Mouse (Mus musculus) adrenal gland, postnatal 36 days (tissue): ENCODE data around the gene Pnliprp1. TPM values are rescaled to one million over a fixed set of nuclear protein-coding genes. Genes with fewer than 3 reads are reported as not detected.

Experiments
- DNase-seq, 2 experiments: peaks; one replicate each; pipeline ENCODE4 v3.0.0; 2021; ENCODE audit warnings: mixed read lengths in 1 of 2
- long read RNA-seq, 2 experiments: library from polyadenylated mRNA; stranded (forward); transcript quantifications; one replicate each; pipeline ENCODE4 v2.0.0; 2021; ENCODE audit warnings: borderline sequencing depth in 2 of 2
- total RNA-seq, 2 experiments: library from RNA; stranded (reverse); gene quantifications; 2 replicates each; pipeline ENCODE4 v1.2.3; 2021

Pnliprp1 gene
- not detected for total RNA-seq
- long read RNA-seq, experiment 1 = 0 reads
- long read RNA-seq, experiment 2, transcript Pnliprp1-201 (13 exons, 1,619 nt) = major isoform, 100 of 116 reads
- long read RNA-seq, experiment 2, partial matches to known transcripts = 15 of 116 reads
- long read RNA-seq, experiment 2, other reads (novel, unspliced or antisense) = 1 of 116 reads

DNA sequence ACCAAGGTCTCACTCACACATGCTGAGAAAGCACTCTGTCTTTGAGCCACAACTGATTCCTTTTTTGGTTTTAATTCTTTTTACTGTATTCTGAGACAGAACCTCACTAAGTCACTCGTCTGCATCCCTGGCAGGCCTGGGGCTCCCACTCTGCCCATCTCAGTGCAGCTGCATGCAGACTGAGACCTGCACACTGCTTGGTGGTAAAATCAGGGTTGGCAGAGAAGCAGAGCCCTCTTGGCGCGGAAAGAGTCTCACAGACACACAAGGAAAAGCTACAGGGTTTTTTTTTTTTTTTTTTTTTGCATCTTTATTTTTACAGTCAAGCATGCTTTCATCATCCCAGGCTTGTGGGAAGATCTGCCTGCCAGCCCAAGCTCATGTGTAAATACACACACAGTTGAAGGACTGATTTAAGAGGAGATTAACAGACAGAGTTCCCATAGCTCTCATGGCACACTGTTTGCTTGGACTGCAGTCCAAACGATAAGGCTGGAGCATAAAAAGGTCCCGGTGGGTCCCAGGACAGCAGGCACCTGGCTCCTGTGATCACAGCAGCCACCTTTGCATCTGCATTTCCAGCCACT is at the start of gene Pnliprp1:
TSS of gene Pnliprp1 (plus strand) at position 443 of the 587 bp plus-strand sequence.
- DNase-seq = no peak

DNA sequence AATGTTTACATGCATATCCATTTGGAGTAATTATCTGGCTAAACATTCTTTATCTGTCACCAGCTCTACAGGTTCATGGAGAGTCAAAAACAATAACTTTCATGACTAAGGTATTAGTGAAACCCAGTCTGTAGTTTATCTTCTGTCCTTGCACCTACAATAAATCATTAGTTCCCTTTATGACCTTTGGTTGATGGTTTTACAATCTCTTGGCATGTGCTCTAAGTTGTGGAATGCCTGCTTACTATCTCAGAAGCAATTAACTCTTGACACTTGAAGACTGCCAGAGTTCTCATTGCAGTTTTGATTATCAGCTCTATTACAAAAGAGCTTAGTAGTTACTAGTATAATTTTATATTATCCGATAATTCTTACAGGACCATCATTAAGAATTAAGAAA is 39.8 kb upstream of the Pnliprp1 start:
- no peak for DNase-seq

DNA sequence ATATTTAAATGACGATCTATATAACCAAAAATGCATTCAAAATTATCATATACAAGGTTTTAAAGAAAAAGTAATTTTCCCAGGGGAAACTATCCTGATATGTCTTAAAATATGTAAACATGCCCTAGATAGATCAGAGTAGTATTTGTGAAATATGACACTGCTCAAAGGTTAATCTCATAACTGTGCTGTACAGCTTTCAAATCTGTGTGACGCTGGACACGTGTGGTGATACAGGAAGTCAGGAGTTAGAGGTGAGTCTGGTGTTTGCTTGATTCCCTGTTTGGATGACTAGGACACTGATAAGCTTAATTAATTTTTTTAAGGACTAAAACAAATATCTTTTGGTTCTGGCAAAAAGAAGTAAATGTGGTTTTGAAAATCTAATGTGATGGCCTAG is 33.4 kb upstream of the Pnliprp1 start:
- DNase-seq = no peak

DNA sequence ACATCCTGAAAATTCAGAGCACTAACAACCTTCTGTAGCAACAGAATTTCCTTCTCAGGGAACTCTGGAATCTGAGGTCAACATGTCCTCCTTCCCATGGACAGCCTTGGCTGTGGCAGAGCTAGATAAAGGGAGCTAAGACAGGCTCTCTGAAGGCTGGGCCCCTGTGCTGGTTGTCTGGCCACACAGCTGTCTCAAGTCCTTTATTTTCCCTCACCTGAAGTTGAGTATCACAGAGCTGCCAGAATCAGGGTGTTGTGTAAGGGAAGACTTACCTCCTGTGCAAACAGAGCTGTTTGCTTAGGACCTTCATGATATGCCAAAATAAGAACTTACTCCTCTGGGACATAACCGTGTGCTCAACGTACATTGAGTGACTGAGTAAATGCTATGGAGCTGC is 32.5 kb upstream of the Pnliprp1 start:
- DNase-seq = no peak

DNA sequence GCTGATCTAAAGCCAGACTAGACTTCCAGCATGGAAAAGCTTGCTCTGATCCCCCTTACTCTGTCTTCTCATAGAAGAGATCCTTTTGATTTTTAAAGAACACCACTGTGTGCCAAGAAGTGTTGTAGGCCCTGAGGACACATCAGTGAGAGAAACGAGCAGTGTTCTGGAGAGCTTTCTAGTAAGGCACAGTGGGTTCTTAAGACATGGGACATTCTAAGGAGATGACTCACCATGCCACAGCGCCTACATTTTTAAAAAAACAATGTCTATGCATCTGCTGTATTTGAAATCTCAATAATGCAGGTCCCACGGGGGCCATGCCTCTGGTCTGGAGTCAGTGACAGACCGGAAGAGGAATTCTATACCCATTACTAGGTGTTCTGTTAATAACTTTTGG is 24.1 kb upstream of the Pnliprp1 start:
- no peak for DNase-seq

DNA sequence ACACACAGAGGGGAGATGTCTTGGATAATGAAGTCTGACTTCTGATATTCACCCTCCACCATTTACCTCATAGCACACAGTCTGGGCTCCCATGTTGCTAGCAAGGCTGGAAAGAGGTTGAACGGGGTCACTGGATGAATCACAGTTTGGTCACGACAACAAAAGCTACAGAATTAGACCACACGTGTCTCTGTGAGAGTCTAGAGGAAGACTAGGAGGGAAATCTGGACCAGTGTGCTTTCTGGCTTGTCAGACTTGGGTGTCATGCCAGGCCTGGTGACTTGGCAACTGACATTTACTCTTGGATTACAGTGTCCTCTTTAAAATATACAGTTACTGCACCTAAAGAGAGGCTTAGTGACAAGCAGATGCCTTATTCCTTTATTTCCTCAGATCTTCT is 20.1 kb upstream of the Pnliprp1 start:
- DNase-seq = peak; percentile 8 to 23

DNA sequence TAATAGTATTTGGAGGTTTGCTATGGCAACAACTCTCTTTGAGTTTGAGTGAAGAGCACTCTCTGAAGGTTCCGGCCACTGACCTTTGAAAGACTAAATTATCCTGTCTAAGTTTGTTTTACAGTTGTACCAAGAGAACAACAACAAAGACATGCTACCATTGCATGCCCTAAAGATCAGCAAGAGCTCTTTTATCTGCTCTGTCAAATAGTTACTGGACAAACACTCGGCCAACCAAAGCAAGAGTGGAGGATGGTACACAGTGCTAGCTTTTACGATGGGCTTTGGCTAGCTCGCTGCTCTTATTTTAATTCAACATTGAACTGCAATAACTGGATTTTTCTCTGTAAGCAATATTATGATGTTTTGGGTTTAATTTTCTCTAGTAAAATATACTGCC is 10.8 kb upstream of the Pnliprp1 start:
- no peak for DNase-seq

DNA sequence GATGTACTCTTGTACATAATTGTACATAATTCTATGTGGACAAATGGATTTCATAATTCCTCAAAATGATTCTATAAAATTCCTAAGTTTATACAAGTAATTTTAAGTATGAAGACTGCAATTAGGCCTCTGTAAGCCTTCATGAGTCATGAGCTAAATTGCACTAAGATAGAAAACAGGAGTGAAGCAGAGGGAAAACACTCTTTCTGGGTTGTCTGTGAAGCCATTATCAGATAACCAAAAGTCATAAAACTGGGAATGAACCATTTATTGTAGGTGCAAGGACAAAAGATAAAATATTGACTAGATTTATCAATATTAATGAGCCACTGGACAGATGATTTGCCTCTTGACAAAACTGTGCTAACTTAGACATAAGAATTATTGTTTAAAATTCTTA is 8.2 kb upstream of the Pnliprp1 start:
- no peak for DNase-seq

DNA sequence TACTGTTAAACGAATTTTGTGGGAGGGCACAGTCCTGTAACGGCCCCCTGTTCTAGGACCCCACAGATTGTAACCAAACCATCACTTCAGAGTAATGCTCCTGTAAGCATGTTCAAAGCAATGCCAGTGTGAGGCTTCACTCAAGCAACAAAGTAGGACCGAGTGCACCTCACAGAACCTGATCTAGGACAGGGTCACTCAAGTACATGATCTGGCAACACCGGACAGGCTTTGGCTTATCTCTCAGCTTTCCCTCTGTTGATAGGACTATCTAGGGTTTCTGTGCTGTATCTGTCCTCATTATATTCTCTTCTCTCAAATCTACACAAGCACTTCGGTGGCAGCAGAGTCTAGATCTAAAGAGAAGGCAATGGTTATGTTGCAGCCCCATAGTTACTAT is 2.1 kb upstream of the Pnliprp1 start:
- DNase-seq = no peak

DNA sequence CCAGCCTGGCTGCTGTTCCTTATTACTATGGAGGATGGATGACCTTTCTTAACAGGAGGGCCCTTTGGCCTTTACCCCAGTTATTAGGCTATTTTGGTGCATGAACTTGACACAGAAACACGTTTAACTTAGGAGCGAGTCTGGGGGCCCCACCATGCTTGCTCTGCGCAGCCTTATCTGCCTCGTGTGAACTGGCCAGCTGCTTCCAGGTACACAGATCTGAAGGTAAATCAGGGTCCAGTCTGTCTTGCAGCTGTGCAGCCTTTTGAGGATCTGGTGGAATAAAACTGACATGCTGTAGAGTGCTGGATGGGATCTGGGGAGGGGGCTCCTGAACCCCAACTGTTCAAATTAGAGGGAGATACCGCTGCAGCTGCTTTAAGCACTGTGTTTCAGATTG is 931 bp upstream of the Pnliprp1 start:
- no peak for DNase-seq

DNA sequence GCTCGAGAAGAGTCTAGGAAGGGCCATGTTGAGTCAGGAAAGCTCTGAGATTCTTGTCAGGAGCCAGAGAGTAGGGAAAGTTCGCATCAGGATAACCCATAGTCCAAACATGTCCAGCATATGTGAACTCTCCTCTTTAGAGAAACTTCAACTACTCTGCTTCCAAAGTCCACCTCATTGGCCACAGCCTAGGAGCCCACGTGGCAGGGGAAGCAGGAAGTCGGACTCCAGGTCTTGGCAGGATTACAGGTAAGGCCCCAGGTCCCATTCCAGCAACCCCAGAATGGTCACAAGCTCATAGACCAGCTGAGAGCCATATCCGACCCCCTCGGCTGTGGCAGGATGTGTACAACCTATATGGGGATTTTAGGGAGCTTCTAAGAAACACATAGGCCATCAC is 4.5 kb downstream of the Pnliprp1 start:
- DNase-seq = no peak

DNA sequence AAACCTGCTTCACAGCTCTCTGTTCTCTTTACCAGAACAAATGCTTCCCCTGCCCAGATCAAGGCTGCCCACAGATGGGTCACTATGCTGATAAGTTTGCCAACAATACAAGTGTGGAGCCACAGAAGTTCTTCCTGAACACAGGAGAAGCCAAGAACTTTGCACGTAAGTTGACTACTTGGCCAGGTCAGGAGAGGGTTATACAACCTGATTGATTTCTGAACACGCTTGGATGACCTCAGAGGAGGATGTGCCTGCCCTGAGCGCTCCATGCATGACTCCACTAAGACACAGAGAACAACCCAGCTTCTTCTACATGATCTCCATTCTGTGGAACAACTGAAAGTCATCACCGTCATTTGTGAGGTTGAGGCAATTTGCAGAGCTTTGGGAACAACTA is 9.4 kb downstream of the Pnliprp1 start:
- no peak for DNase-seq

DNA sequence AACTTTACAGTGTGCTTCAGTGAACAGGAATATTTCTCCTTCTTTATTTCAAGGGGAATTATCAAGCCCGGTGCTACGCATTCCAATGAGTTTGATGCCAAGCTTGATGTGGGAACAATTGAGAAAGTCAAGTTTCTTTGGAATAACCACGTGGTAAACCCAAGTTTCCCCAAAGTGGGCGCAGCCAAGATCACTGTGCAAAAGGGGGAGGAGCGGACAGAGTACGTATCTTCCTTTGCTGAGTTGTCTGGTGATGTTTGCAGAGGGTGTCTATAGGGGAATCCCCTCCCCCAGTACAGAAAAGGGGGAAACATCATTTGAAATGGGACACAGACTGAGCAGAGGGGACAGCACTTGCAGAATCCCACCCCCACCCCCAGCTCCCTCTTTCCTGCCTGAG is 12.3 kb downstream of the Pnliprp1 start:
- DNase-seq = no peak

DNA sequence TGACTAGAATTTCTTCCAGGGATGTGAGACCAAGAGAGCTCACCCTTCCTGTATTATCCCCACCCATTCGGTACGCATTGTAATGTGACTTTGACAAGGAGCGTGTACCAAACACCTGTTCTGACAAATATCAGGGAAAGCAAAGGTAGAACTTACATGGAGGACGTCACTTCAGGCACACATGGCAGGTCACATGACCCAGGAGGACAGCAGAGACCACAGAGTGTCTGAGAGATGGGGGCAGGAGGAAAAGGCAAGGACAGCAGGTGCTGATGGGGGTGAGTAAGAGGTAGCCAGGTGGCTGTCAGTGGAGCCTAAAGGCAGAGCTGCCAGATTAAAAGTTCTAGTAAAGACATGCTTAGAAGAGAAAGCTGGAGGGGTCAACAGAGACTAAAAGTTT is 14.0 kb downstream of the Pnliprp1 start:
- DNase-seq = no peak

DNA sequence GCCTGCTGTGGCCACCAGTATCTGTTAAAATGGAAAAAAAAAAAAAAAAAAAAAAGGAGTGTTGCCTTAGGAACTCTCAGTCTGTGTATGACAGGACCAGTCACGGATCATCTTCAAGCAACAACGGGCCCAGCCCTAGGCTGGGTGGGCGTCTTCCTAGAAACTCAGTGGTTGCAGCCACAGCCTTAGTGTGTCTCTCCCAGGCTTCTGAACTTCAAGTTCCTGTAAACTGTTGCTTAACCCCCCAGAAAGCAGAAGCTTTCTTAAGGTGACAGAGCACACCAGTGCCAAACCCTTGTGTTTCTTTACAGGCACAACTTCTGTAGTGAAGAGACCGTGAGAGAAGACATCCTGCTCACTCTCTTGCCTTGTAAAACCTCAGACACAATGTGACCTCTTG is 15.0 kb downstream of the Pnliprp1 start:
- no peak for DNase-seq

DNA sequence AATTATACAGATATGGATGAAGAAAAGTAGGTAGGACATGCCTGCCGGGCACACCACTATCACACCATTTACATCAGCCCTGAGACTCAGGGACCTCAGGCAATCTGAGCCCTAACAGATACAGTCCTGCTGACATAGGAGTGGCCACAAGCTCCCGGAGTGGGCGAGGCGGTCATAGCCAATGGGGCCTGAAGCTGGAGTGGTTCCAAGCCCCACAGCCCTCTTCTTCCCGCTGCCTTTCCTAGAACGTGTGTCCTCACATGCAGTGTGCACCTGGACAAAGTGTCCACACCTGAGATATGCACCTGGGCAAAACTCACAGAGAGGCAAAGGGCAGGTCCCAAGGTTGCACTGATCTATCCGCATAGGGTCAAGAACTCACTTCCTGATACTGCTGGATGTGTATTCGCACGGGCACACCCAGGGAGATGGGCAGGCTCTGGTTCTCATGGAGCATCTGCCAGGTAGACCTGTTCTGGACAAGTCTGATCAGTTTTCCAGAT is 18.9 kb downstream of the Pnliprp1 start:
- no peak for DNase-seq

DNA sequence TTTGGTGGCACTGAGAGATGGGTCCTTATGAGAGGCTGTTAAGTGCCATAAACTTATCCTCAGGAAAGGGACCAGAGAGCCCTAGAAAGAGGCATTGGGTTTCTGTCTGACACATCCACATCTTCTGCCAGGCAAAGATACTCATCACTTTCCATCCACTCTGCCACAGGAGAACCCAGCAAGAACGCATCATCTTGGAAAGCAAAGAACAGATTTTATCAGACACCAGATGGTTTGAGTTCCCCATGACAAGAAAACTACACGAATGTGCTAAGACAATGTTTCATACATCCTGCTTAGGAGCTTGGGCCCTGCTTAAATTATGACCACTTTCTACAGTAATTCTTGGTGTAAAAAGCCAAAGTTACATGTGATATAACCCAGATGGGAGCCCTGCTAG is 22.1 kb downstream of the Pnliprp1 start:
- no peak for DNase-seq

DNA sequence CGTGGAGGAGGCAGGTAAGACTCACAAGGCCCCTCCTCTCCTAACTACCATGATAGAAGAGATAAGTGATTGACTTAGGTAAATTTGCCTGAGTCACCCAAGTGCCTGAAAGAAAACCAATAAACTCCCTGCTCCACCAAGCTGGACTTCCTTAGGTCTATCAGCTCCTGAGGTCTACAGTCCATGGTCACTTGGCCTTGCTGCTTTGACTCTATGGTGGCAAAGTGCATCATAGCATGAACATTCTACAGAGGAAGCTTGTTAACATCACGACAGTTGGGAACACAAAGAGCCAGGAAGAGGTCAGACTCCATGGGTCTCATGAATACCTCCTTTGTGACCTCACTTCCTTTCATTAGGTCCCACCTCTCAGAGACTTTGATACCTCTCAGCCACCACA is 22.8 kb downstream of the Pnliprp1 start:
- no peak for DNase-seq

DNA sequence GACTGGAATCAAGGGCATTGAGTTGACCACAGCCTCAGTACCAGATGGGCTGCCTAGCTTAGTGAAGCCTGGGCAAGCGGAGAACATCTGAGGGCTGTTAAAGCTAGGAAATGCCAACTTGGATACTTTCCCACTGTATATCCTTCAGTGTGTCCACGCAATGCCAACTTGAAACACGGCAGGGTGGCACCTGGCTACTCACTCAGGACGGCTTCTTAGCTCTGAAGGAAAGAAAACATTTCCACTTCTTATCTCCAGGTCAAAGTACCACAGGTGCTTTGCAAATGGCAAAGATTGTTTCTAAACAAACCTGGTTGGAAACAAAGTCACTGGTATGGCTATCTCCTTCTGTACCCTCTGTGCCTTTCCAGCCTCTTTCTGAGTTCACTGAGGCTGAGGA is 30.2 kb downstream of the Pnliprp1 start:
- DNase-seq = no peak

DNA sequence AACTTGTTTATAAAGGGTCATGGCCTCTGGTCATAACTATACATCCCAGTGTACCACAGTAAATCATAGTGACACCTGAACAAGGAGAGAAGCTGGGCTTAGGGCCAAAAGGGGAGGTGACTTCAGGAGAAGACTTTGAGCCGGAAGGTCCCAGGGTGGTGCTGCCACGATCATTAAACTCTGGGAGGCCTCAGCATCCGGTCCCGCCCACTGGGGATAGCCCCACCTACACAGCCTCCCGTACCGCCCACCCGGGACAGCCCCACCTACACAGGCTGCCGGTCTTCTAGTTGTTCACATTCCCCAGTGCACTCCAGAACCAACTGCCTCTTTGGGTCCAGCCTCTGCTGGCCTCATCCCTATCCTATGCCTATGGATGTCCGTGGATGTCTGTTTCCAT is 30.7 kb downstream of the Pnliprp1 start, which contains the start of gene Pnliprp2:
TSS of gene Pnliprp2 (plus strand) at position 297 of the 400 bp plus-strand sequence.
- DNase-seq = peak; percentile 7 to 18

DNA sequence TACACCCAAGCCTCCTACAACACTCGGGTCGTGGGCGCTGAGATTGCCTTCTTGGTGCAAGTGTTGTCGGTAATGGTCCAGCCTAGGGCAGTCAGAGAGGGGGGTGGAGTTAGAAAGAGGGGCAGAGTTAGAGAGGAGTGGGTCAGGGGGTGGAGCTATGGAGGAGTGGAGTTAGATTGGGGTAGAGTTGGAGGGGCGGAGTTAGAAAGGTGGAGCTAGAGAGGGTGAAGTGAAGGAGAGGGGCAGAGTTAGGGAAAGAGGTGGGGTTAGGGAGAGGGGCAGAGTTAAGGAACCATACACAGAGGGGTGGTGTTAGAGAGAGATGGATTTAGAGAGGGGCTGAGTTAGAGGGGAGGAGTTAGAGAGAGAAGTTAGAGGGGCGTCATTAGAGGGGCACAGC is 33.6 kb downstream of the Pnliprp1 start:
- DNase-seq = no peak

DNA sequence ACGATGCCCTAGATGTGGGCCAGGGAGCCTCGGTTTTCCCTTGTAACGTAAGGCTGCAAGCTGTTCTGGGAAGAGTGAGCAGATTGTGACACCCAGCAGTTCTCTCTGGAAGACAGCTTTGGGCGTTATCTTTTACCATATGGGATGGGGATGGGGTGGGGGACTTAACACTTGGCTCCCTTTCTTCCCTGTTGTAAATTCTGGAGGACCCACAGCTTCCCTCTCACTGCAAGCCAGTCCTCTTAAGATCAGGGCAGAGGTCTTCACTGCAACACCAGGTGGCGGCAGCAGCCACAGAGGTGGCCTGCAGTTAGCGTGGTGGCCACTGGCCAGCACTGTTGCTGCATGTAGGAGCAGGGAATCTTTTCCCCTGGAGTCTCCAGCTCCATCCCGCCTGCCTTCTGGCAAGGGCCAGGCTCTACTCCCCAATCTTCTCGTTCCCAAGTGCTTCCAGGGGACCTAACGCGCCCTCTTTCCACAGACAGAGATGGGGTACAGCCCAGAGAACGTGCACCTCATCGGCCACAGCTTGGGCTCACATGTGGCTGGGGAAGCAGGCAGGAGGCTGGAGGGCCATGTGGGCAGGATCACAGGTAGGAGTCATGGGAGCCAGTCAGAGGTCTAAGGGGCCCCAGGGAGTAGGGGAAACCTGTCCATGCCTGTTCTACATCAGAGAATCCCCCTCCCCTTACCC is 34.3 kb downstream of the Pnliprp1 start:
- peak; percentile 64 to 68 for DNase-seq

DNA sequence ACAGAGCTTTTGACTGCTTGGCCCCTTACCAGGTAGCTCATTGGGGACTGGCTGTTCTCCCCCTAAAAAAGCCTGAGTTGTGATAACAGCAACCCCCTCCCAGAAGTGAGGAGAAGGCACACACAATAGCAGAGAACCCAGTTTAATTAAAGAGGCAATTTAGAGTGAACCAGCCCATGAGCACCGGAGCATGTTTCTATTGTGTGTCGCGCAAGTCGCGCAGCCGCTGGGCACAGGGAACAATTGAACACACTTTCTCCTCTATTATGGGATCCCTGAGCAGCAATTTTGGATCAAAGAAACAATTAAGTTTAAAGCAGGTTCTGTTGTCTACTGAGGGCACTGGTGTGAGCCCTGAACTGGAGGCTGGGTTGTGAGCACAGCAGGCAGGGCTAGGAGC is 38.6 kb downstream of the Pnliprp1 start:
- DNase-seq = no peak

DNA sequence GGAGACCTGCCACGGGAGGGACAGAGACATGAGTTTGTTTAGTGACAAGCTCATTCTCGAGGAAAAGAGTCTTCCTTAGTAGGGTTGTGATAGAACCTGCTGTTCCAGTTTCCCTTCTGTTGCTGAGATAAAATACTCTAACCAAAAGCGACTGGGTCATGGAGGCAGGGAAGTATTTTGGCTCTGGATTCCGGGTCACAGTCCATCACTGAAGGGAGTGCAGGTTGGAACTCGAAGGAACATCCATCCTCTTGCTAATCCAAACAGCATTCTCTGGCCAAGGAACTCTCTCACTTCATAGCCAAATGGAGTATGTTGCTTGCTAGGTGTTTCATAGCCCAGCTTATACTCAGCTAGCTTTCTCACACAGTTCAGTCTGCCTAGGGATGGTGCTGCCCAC is 47.8 kb downstream of the Pnliprp1 start:
- no peak for DNase-seq
